Mouse (Mus musculus) c-Kit-positive CD71-negative TER-119-negative erythroid progenitor cells, embryonic 14.5 days (primary cell): ENCODE results near the gene Aifm2.

ENCODE experiments used
- DNase-seq: peaks from one replicate; pipeline ENCODE4 v3.0.0-alpha.2; 2013; ENCODE audit warnings: low read depth

Gene Aifm2

GRCm38 (mm10) chr10:61764689-61765088, 49.6 kb downstream of the Aifm2 start:
- DNase-seq, result no peak

- no peak for DNase-seq
These were observed 50.5 kb downstream of the Aifm2 start for GRCm38 (mm10) chr10:61765558-61765957.

- DNase-seq, result no peak
These were observed 51.7 kb downstream of the Aifm2 start for GRCm38 (mm10) chr10:61766806-61767205.

- no peak for DNase-seq
These were observed 66.5 kb downstream of the Aifm2 start for GRCm38 (mm10) chr10:61781461-61782128.

- peak; percentile 19 for DNase-seq
These were observed 67.9 kb downstream of the Aifm2 start for GRCm38 (mm10) chr10:61782799-61783611.

GRCm38 (mm10) chr10:61783621-61784251, 68.7 kb downstream of the Aifm2 start, which contains the start of gene H2afy2:
Gene H2afy2 (minus strand): TSS chr10:61784147.
- DNase-seq, result no peak

- DNase-seq, result no peak
These were observed 69.4 kb downstream of the Aifm2 start for GRCm38 (mm10) chr10:61784414-61784813.

- DNase-seq, result no peak
These were observed 72.7 kb downstream of the Aifm2 start for GRCm38 (mm10) chr10:61787541-61788313.

- DNase-seq, result no peak
These were observed 73.4 kb downstream of the Aifm2 start for GRCm38 (mm10) chr10:61788499-61788898.
